In genomic region chr1:77516203-77516991, GRCm38 (mm10) we compare ENCODE assay signal across 8 mouse cellular contexts. TPM values are rescaled to one million over a fixed set of nuclear protein-coding genes. Genes with fewer than 3 reads are reported as not detected.
DNase-seq lines count a peak whose midpoint lies in the region; ATAC-seq and TF ChIP-seq lines count a peak whose summit lies in the region.

No protein-coding gene starts in this region.

- H3K4me2 ChIP-seq in heart, embryonic 13.5 days = peak overlapping the region; percentile 97
- H3K4me2 ChIP-seq in liver, embryonic 11.5 days = peak overlapping the region; percentile 89
- peak overlapping the region; percentile 98 for H3K4me2 ChIP-seq in myocyte (ENCODE audit: low read depth)

- peaks cover 18% of the 10 kb centered on the region for H3K27me3 ChIP-seq in heart, embryonic 13.5 days (replicated peaks)
- H3K27me3 ChIP-seq in liver, embryonic 11.5 days (replicated peaks; ENCODE audit: control insufficient read depth, insufficient read depth, low read length) = peaks cover 37% of the 10 kb centered on the region
- H3K27me3 ChIP-seq in myocyte (ENCODE audit: control insufficient read depth, insufficient read depth, insufficient read length) = no peaks in the 10 kb centered on the region

- H3K79me2 ChIP-seq in myocyte (ENCODE audit: control insufficient read depth, insufficient read depth) = no peaks in the 10 kb centered on the region

- H3ac ChIP-seq in myocyte (ENCODE audit: control insufficient read depth, insufficient read length) = no peak overlapping the region

- H3K9ac ChIP-seq in heart, embryonic 13.5 days = peak overlapping the region; percentile 81
- H3K9ac ChIP-seq in liver, embryonic 11.5 days (ENCODE audit: low read depth, low read length) = no peak overlapping the region

- H3K27ac ChIP-seq in brown adipose tissue, adult 24 weeks (replicated peaks; ENCODE audit: low read depth, low read length) = no peak overlapping the region
- no peak overlapping the region for H3K27ac ChIP-seq in heart, embryonic 13.5 days (replicated peaks)
- H3K27ac ChIP-seq in liver, embryonic 11.5 days (ENCODE audit: low read depth, low read length) = no peak overlapping the region

- H3K9me3 ChIP-seq in heart, embryonic 13.5 days = no peaks in the 10 kb centered on the region
- no peaks in the 10 kb centered on the region for H3K9me3 ChIP-seq in liver, embryonic 11.5 days (ENCODE audit: control insufficient read depth, low read length)

- H3K4me3 ChIP-seq in brown adipose tissue, adult 24 weeks (ENCODE audit: insufficient read depth, low read depth, low read length) = peak overlapping the region; percentile 64
- peak overlapping the region; percentile 75 for H3K4me3 ChIP-seq in heart, embryonic 13.5 days
- H3K4me3 ChIP-seq in liver, embryonic 11.5 days (ENCODE audit: low read depth, low read length) = peak overlapping the region; percentile 62
- H3K4me3 ChIP-seq in myocyte = no peak overlapping the region

- no peaks in the 10 kb centered on the region for H3K36me3 ChIP-seq in heart, embryonic 13.5 days
- no peaks in the 10 kb centered on the region for H3K36me3 ChIP-seq in liver, embryonic 11.5 days (ENCODE audit: control insufficient read depth, insufficient read depth, low read length)
- no peaks in the 10 kb centered on the region for H3K36me3 ChIP-seq in myocyte (ENCODE audit: control insufficient read depth, insufficient read depth)

- no peaks in the 10 kb centered on the region for H3K4me1 ChIP-seq in brown adipose tissue, adult 24 weeks (ENCODE audit: control insufficient read depth, insufficient read depth, insufficient read length, low read length)
- H3K4me1 ChIP-seq in heart, embryonic 13.5 days = peaks cover 24% of the 10 kb centered on the region
- H3K4me1 ChIP-seq in liver, embryonic 11.5 days (replicated peaks; ENCODE audit: control insufficient read depth, insufficient read depth, low read length) = peaks cover 2% of the 10 kb centered on the region; the same call in 1 of the 2 replicates

- ATAC-seq in erythroid progenitor cell, adult 5-6 weeks (replicated peaks; ENCODE audit: low FRiP score, poor library complexity, severe bottlenecking) = peak; percentile 64; the same call in 1 of the 2 replicates
- peak; percentile 37; the same call in 1 of the 2 replicates for ATAC-seq in heart, embryonic 13.5 days (ENCODE audit: extremely low read depth, insufficient number of reproducible peaks, low FRiP score, low TSS enrichment)
- peak; percentile 62 for ATAC-seq in liver, embryonic 11.5 days (replicated peaks; ENCODE audit: low FRiP score)

- peak; percentile 82 for DNase-seq in 3T3-L1 (ENCODE audit: low read depth, low spot score)
- DNase-seq in kidney, postnatal 10 days = peak; percentile 97
- DNase-seq in liver, embryonic 11.5 days (ENCODE audit: low spot score) = peak; percentile 88
- DNase-seq in spleen, postnatal 4 days (ENCODE audit: low spot score in 2 of 2) = peak; percentile 75 to 91

- WGBS in heart, embryonic 13.5 days = 2% methylated on average over 36 of the region's 36 CpGs
- 2% methylated on average over 36 of the region's 36 CpGs for WGBS in liver, embryonic 11.5 days

- TF ChIP-seq POLR2A in myocyte (IDR thresholded peaks at IDR 0.05; ENCODE audit: insufficient read length, low read depth) = no peak

TF ChIP-seq in myocyte, 11 proteins besides CTCF, POLR2A, EP300 and RAD21:
- TF ChIP-seq POLR2AphosphoS2 (IDR thresholded peaks at IDR 0.05; ENCODE audit: insufficient read length, low read depth) = no peak
- TF ChIP-seq E2F4 (IDR thresholded peaks at IDR 0.05; ENCODE audit: insufficient read depth) = no peak
- TF ChIP-seq REST (IDR thresholded peaks at IDR 0.05; ENCODE audit: insufficient read depth, insufficient read length) = no peak
- TF ChIP-seq USF1 (IDR thresholded peaks at IDR 0.05; ENCODE audit: low read depth) = no peak
- no peak for TF ChIP-seq TCF12 (IDR thresholded peaks at IDR 0.05; ENCODE audit: insufficient read depth, poor library complexity, severe bottlenecking)
- TF ChIP-seq SRF (IDR thresholded peaks at IDR 0.05; ENCODE audit: control insufficient read depth, insufficient read length, low read depth) = no peak
- TF ChIP-seq MYOG (IDR thresholded peaks at IDR 0.05; ENCODE audit: control insufficient read depth in 1 of 3, insufficient read depth in 1 of 3, insufficient read length in 2 of 3, low read depth in 2 of 3) = no peak
- no peak for TF ChIP-seq CEBPB (IDR thresholded peaks at IDR 0.05; ENCODE audit: insufficient read depth, poor library complexity, severe bottlenecking)
- TF ChIP-seq TCF3 (IDR thresholded peaks at IDR 0.05; ENCODE audit: insufficient read length, low read depth) = no peak
- TF ChIP-seq MYOD1 (IDR thresholded peaks at IDR 0.05; ENCODE audit: control insufficient read depth in 1 of 3, insufficient read length in 2 of 3, low read depth in 2 of 3) = no peak
- no peak for TF ChIP-seq MAX (IDR thresholded peaks at IDR 0.05; ENCODE audit: low read depth)

RNA-seq across cellular contexts. Expression of gene Epha4, which starts 1.5 kb away (rescaled TPM):
- polyA plus RNA-seq in brown adipose tissue, adult 24 weeks (2012; ENCODE audit: insufficient read depth, insufficient read length, missing spikeins) = 0.33 and 0.59 TPM in 2 replicates
- total RNA-seq in erythroid progenitor cell, adult 5-6 weeks (2015; ENCODE audit: low replicate concordance) = under 0.01 TPM in 1 of 2 replicates, not detected in the other
- not detected in 2 replicates for total RNA-seq in erythroid progenitor cell, adult 5-6 weeks (2017; ENCODE audit: low replicate concordance)
- 6.0 and 6.1 TPM in 2 replicates for polyA plus RNA-seq in heart, embryonic 13.5 days (2015; fragmentation: Nextera tagmentation; extraction: Ambion mirVana)
- polyA plus RNA-seq in liver, embryonic 11.5 days (2014; fragmentation: Nextera tagmentation; extraction: Ambion mirVana) = 5.6 and 6.8 TPM in 2 replicates
- polyA plus RNA-seq in myocyte (2012; fragmentation: generic; extraction: Trizol) = 0.29 TPM
